Mouse (Mus musculus) embryonic facial prominence, embryonic 14.5 days (tissue): ENCODE measurements around the gene Gm17545. TPM values are rescaled to one million over a fixed set of nuclear protein-coding genes. Genes with fewer than 3 reads are reported as not detected.

ENCODE experiments used
- ATAC-seq: fragments of 200-750 bp; cut with Nextera tagmentation; 2 replicates; pipeline ENCODE4 v1.8.0; 2017; ENCODE audit warnings: low read depth, moderate number of reproducible peaks, moderate TSS enrichment
- DNase-seq: peaks from one replicate; pipeline ENCODE4 v3.0.0-alpha.2; 2015; ENCODE audit warnings: low spot score
- H3K27ac ChIP-seq: fragments of 300-500 bp; sonication (generic); replicated peaks from 2 replicates; pipeline ENCODE4 v1.5.1; 2014; ENCODE audit warnings: low read depth, mild to moderate bottlenecking, low read length, moderate library complexity
- H3K27me3 ChIP-seq: fragments of 300-500 bp; sonication (generic); replicated peaks from 2 replicates; pipeline ENCODE4 v1.6.1; 2014; ENCODE audit warnings: low read length; ENCODE audit not compliant: control insufficient read depth, insufficient read depth
- H3K36me3 ChIP-seq: fragments of 300-500 bp; sonication (generic); 2 replicates; pipeline ENCODE4 v1.6.1; 2014; ENCODE audit warnings: low read length, mixed read lengths; ENCODE audit not compliant: control insufficient read depth, insufficient read depth
- H3K4me1 ChIP-seq: fragments of 300-500 bp; sonication (generic); 2 replicates; pipeline ENCODE4 v1.6.1; 2014; ENCODE audit warnings: antibody characterized with exemption, low read length; ENCODE audit not compliant: control insufficient read depth, insufficient read depth
- H3K4me2 ChIP-seq: fragments of 300-500 bp; sonication (generic); 2 replicates; pipeline ENCODE4 v1.6.1; 2014; ENCODE audit warnings: low read depth, mild to moderate bottlenecking, low read length, moderate library complexity, mixed read lengths
- H3K4me3 ChIP-seq: fragments of 300-500 bp; sonication (generic); 2 replicates; pipeline ENCODE4 v1.5.1; 2014; ENCODE audit warnings: low read depth, mild to moderate bottlenecking, low read length
- H3K9ac ChIP-seq: fragments of 300-500 bp; sonication (generic); 2 replicates; pipeline ENCODE4 v1.6.1; 2014; ENCODE audit warnings: low read depth, mild to moderate bottlenecking, low read length, moderate library complexity, mixed read lengths
- H3K9me3 ChIP-seq: fragments of 300-500 bp; sonication (generic); 2 replicates; pipeline ENCODE4 v1.6.1; 2016; ENCODE audit warnings: low read length; ENCODE audit not compliant: control insufficient read depth
- WGBS: fragments of 180-500 bp; shearing (Covaris S2); extraction: QIAGEN DNeasy Blood & Tissue Kit; methylation state at CpG from one replicate; pipeline ENCODE4 v1.1.7; 2014; 5-methylcytosine and 5-hydroxymethylcytosine counted together
- polyA plus RNA-seq: library from polyadenylated mRNA; unstranded; fragments of >200 nt; fragmentation: Nextera tagmentation; extraction: Ambion mirVana; gene quantifications from 2 replicates; pipeline ENCODE4 v1.2.1, GENCODE M21; 2014

Gene Gm17545
- polyA plus RNA-seq, 1 experiment from 2014 or later, result not detected

DNA sequence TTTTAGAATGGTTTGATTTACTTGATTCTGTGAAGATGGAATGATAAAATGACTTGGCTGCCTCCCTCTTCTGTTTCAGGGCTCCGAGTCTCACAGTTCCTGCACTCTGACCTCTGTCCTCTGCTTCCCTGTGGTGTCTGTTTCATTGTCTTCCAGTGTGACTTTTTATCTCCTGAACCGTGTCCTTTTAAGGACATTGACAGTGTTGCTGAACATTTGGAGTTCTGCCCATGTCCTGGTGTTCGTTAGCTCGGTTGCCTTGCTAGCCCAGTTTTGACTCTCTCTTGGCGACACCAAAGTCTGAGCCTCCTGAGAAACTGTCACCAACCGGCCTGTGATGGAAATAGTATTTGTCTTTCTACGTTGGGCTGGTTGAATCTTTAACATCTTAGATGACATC is 33.6 kb upstream of the Gm17545 start:
- no peak overlapping the region for H3K27ac ChIP-seq
- WGBS, result 38% methylated on average over 7 of the region's 7 CpGs
- no peaks in the 10 kb centered on the region for H3K36me3 ChIP-seq
- no peaks in the 10 kb centered on the region for H3K27me3 ChIP-seq
- DNase-seq (no peak), ATAC-seq (no peak)
- H3K4me1 ChIP-seq, result no peaks in the 10 kb centered on the region
- no peak overlapping the region for H3K4me3 ChIP-seq
- no peaks in the 10 kb centered on the region for H3K9me3 ChIP-seq
- no peak overlapping the region for H3K4me2 ChIP-seq
- no peak overlapping the region for H3K9ac ChIP-seq

DNA sequence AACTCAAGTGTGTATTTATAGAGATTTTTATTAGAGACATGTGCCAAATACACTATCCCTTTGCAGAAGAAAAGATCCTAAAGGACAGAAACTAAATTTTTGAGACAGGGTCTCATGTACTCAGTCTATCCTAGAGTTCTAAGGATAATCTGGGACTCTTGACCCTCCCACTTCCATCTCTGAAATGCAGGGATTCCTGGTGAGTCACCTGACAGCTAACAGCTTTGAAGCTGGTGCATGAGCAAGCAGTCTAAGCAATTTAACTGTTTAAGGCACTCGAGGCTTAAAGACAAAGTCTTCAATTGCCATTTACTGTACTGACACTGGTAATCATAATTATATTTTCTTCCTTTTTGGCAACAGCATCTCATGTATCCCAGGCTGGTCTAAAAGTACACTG is 31.5 kb upstream of the Gm17545 start:
- Histone ChIP-seq H3K27ac (no peak overlapping the region), H3K4me2 (no peak overlapping the region), H3K9me3 (no peaks in the 10 kb centered on the region), H3K4me1 (no peaks in the 10 kb centered on the region), H3K9ac (no peak overlapping the region), H3K4me3 (no peak overlapping the region), H3K27me3 (no peaks in the 10 kb centered on the region), H3K36me3 (no peaks in the 10 kb centered on the region)
- ATAC-seq (no peak), DNase-seq (no peak)
- 59% methylated on average over 1 of the region's 1 CpGs for WGBS

DNA sequence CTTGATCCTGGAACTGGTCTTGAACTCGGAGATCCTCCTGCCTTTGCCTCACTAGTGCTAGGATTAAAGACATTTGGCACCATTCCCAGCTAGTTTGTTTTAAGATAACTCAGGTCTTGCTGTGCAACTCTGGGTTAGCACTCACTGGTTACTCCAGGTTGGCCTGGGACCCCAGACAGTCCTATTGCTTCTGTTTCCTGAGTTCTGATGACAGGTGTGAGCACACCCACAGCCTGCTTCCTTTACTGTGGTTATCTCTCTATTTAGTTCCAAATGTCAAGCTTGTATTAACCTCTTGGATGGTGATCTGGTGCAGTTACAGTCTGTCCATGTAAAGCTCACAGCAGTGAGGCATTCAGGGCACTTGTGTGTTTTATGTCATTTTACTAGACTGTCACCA is 30.6 kb upstream of the Gm17545 start:
- Histone ChIP-seq H3K4me1 (no peaks in the 10 kb centered on the region), H3K36me3 (no peaks in the 10 kb centered on the region), H3K9me3 (no peaks in the 10 kb centered on the region), H3K27ac (no peak overlapping the region), H3K9ac (no peak overlapping the region), H3K4me2 (no peak overlapping the region), H3K4me3 (no peak overlapping the region), H3K27me3 (no peaks in the 10 kb centered on the region)
- ATAC-seq, result no peak
- DNase-seq, result no peak
- 68% methylated on average over 1 of the region's 1 CpGs for WGBS

DNA sequence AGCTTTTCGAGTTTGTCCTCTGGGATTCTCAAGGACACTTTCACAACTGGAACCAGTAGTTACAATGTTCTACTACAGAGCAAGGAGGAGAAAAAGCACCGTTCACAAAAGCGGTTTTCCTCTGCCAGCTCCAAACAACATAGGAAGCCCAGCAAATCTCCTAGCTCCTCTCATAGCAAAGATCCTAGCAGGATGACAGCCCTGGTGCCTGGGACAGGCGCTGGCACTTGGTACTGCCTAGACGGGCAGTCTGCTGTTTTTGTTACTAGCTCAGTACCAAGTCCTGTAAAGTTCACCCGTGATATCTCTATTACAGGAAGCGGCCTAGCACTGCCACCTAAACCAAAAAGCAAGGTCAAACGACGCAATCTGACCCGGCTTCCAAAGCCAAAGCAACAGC is 29.9 kb upstream of the Gm17545 start:
- no peaks in the 10 kb centered on the region for H3K27me3 ChIP-seq
- WGBS, result 74% methylated on average over 10 of the region's 10 CpGs
- H3K9ac ChIP-seq, result no peak overlapping the region
- H3K36me3 ChIP-seq, result no peaks in the 10 kb centered on the region
- H3K27ac ChIP-seq, result no peak overlapping the region
- DNase-seq, result no peak
- H3K9me3 ChIP-seq, result no peaks in the 10 kb centered on the region
- no peak overlapping the region for H3K4me3 ChIP-seq
- H3K4me1 ChIP-seq, result no peaks in the 10 kb centered on the region
- ATAC-seq, result no peak
- H3K4me2 ChIP-seq, result no peak overlapping the region

DNA sequence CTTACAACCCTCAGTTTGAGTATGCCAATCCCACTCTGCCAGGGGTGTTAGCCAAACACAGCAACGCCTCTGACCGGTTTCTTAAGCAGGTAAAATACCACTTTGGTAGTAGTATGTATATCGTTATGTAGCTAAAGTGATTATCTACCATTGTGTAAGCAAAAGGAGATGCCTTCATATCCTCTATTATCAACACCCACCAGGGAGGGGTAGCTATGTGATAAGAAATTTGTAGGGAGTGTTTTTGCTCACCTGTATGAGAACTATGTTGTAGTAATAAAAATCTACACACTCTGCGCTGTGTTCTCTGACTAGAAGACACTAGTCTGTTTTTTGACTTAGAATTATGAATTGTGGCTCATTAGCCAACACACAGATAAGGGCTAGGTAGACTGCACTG is 29.4 kb upstream of the Gm17545 start:
- WGBS, result 93% methylated on average over 4 of the region's 4 CpGs
- no peak for DNase-seq
- no peaks in the 10 kb centered on the region for H3K36me3 ChIP-seq
- H3K9ac ChIP-seq, result no peak overlapping the region
- H3K27ac ChIP-seq, result no peak overlapping the region
- H3K4me2 ChIP-seq, result no peak overlapping the region
- peaks cover 4% of the 10 kb centered on the region for H3K4me1 ChIP-seq
- H3K27me3 ChIP-seq, result no peaks in the 10 kb centered on the region
- ATAC-seq, result no peak
- no peak overlapping the region for H3K4me3 ChIP-seq
- H3K9me3 ChIP-seq, result no peaks in the 10 kb centered on the region

DNA sequence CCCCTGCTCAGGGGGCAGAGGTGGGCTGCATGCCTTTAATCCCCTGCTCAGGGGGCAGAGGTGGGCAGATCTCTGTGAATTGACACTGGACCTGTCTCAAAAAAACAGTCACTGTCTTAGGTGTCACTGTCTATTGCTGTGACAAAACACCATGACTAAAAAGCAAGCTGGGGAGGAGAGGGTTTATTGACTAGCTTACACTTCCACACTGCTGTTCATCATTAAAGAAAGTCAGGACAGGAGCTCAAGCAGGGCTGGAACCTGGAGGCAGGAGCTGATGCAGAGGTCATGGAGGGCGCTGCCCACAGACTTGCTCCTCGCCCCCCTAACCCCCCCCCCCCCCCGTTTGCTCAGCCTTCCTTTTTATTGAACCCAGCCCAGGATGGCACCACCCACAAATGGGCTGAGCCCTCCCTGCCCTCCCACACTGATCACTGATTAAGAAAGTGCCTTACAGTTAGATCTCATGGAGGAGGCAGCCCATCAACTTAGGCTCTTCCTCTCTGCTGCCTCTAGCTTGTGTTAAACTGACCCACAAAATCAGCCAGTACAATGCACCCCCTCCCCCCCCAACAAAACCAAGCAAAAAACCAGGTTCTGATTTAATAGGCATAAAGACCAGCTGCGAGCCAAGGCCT is 25.9 kb upstream of the Gm17545 start:
- no peak for ATAC-seq
- H3K27me3 ChIP-seq, result no peaks in the 10 kb centered on the region
- 33% methylated on average over 1 of the region's 4 CpGs for WGBS
- H3K4me2 ChIP-seq, result no peak overlapping the region
- H3K9me3 ChIP-seq, result no peaks in the 10 kb centered on the region
- H3K27ac ChIP-seq, result no peak overlapping the region
- H3K4me1 ChIP-seq, result peaks cover 8% of the 10 kb centered on the region
- H3K9ac ChIP-seq, result no peak overlapping the region
- H3K4me3 ChIP-seq, result no peak overlapping the region
- H3K36me3 ChIP-seq, result no peaks in the 10 kb centered on the region
- DNase-seq, result no peak

DNA sequence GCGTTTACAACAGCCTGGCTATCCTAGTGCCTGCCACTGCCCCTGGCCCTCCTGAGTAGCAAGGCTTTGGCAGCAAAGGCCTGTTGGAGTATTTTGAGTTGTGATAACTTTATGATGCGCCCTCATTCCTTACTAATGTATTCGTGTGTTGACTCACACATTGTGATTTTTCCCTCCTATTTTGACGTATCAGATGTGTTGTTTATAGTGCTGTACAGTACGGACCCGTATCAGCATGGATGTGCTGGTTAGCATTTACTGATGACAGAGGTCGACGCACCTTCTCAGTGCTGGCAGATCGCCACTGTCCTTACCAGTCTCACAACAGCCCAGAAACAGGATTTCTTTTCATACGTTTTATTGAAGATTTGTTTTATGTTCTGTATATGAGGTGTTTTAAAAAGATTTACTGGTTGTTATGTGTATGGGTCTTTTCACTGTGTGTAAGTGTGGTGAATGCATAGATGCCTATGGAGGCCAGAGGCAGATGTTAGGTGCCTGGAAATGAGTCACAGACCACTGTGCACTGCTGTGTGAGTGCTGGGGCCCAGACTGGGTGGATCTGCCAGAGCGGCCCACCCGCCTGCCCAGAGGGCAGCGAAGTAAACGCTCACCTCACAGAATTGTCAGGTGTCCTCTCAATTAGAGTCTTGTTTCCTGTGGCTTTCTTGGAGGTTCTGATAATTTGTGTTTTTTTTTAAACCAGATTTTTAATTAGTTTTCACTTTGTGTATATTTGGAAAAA is 25.3 kb upstream of the Gm17545 start:
- DNase-seq, result no peak
- H3K4me1 ChIP-seq, result peaks cover 8% of the 10 kb centered on the region
- no peaks in the 10 kb centered on the region for H3K36me3 ChIP-seq
- H3K9ac ChIP-seq, result no peak overlapping the region
- no peaks in the 10 kb centered on the region for H3K27me3 ChIP-seq
- H3K9me3 ChIP-seq, result no peaks in the 10 kb centered on the region
- ATAC-seq, result no peak
- H3K4me3 ChIP-seq, result no peak overlapping the region
- WGBS, result 75% methylated on average over 14 of the region's 14 CpGs
- no peak overlapping the region for H3K4me2 ChIP-seq
- H3K27ac ChIP-seq, result no peak overlapping the region

DNA sequence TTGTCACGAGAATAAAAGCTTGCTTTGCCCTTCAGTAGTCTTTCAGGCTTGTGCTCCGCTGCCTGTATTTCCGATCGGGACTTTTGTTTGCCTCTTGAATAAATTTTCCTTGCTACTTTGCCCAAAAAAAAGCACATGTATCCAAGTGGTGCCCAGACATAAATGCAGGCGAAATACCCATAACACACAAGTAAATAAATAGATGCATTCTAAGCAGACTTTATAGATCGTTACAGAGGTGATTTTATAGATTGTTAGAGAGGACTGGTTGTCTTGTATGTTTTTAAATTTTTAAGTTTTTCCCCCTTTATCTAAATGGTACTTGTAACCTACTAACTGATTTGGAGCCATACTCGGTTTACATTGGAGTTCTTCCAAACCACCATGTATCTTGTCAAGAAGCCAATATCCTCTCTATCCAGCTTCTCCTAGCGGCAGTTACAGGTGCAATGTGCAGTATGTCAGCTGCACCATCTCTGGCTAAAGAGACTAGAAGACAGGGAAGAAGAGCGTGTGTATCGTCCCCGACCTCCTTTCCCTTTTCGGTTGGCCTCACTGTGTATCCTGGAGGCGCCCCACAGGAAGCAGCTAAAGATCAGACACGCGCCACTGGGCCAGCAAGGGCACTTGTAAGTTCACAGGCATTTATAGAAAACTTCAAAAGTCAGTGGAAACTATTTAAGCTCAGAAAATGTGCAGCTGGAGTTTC is 24.4 kb upstream of the Gm17545 start:
- H3K36me3 ChIP-seq, result no peaks in the 10 kb centered on the region
- no peaks in the 10 kb centered on the region for H3K27me3 ChIP-seq
- H3K4me2 ChIP-seq, result peak overlapping the region; percentile 34
- H3K9ac ChIP-seq, result no peak overlapping the region
- H3K9me3 ChIP-seq, result no peaks in the 10 kb centered on the region
- 43% methylated on average over 15 of the region's 15 CpGs for WGBS
- peaks cover 8% of the 10 kb centered on the region for H3K4me1 ChIP-seq
- H3K27ac ChIP-seq, result no peak overlapping the region
- no peak overlapping the region for H3K4me3 ChIP-seq
- 0 out of 2 replicates have a peak, but pooled peaks have one; percentile 41 for ATAC-seq
- DNase-seq, result peak; percentile 56
